Mouse (Mus musculus) kidney, adult 2 months (tissue): Measurements from ENCODE around the gene Hoxc12.

Experiments used
- CTCF ChIP-seq: fragments of 200-500 bp; conservative IDR thresholded peaks from 2 replicates; pipeline ENCODE4 v1.5.1; 2011; ENCODE audit warnings: low read depth, mild to moderate bottlenecking, control low read depth, low read length, moderate library complexity, mixed read lengths; ENCODE audit not compliant: insufficient read depth, insufficient read length
- POLR2A ChIP-seq: fragments of 200-500 bp; IDR thresholded peaks from one replicate; pipeline ENCODE4 v1.6.1; 2011; ENCODE audit warnings: low read depth, low read length, control low read depth

DNA sequence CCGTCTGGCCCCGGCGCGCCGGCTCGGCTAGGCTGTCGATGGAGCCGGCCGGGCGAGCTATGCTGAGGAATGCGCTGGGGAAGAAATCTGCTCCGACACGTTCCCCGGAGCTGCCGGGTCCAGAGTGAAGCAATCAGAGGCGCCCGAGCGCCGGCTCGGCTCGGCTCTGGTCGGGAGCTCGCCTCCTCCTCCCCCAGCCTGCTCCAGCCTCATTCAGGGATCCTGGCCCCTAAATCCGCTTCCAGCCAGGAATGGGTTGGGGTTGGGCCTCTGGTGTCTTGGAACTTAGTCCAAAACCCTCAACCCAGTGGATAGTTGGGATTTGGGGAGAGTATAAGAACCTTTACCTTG, 14.6 kb upstream of the Hoxc12 start:
- TF ChIP-seq CTCF (no peak), POLR2A (no peak)
